Comparison of ENCODE assay signal across 8 mouse cellular contexts in genomic region chr2:75660255-75660948, GRCm38 (mm10). TPM values are rescaled to one million over a fixed set of nuclear protein-coding genes. Genes with fewer than 3 reads are reported as not detected.
A peak's percentile ranks its signal among the peaks of the same experiment; 100 is the strongest.
DNase-seq lines count a peak whose midpoint lies in the region; ATAC-seq and TF ChIP-seq lines count a peak whose summit lies in the region.

No protein-coding gene starts in this region.

- TF ChIP-seq POLR2A in thymus, adult 2 months (IDR thresholded peaks at IDR 0.05; ENCODE audit: control insufficient read depth, extremely low read depth, insufficient read depth, low read length, poor library complexity) = no peak

- peak; percentile 39 for DNase-seq in embryo, embryonic 10.5 days (ENCODE audit: low spot score)
- DNase-seq in embryo, embryonic 11 days = no peak
- DNase-seq in thymus, adult 2 months = no peak
- no peak for DNase-seq in thymus, adult 18-20 months
- no peak for DNase-seq in liver, embryonic 11.5 days (ENCODE audit: low spot score)
- DNase-seq in adrenal gland, postnatal 36 days = no peak
- DNase-seq in left cerebral cortex, postnatal 25 days (ENCODE audit: low spot score in 2 of 2) = no peak

- no peak for TF ChIP-seq CTCF in thymus, adult 2 months (IDR thresholded peaks at IDR 0.05; ENCODE audit: borderline replicate concordance, control insufficient read depth, extremely low read depth, insufficient read depth, low read length, poor library complexity)

- H3K4me2 ChIP-seq in liver, embryonic 11.5 days = peak overlapping the region; percentile 81

- WGBS in thymus, adult 2 months = 2% methylated on average over 15 of the region's 15 CpGs
- WGBS in liver, embryonic 11.5 days = 3% methylated on average over 15 of the region's 15 CpGs

- peaks cover 11% of the 10 kb centered on the region for H3K4me1 ChIP-seq in thymus, adult 2 months (replicated peaks; ENCODE audit: control insufficient read depth, insufficient read depth, low read length)
- peaks cover 15% of the 10 kb centered on the region for H3K4me1 ChIP-seq in liver, embryonic 11.5 days (replicated peaks; ENCODE audit: control insufficient read depth, insufficient read depth, low read length)

- H3K9ac ChIP-seq in liver, embryonic 11.5 days (ENCODE audit: low read depth, low read length) = peak overlapping the region; percentile 100

- no peaks in the 10 kb centered on the region for H3K9me3 ChIP-seq in liver, embryonic 11.5 days (ENCODE audit: control insufficient read depth, low read length)

- no peak overlapping the region for H3K27ac ChIP-seq in thymus, adult 2 months (ENCODE audit: control insufficient read depth, insufficient read depth, low read length)
- H3K27ac ChIP-seq in liver, embryonic 11.5 days (ENCODE audit: low read depth, low read length) = peak overlapping the region; percentile 99

- intact Hi-C loops in left cerebral cortex, postnatal 25 days (cut with DNase I) = no loop called here

- peak overlapping the region; percentile 14; the same call in 1 of the 2 replicates for H3K4me3 ChIP-seq in thymus, adult 2 months (ENCODE audit: control insufficient read depth, insufficient read depth, low read length)
- H3K4me3 ChIP-seq in liver, embryonic 11.5 days (ENCODE audit: low read depth, low read length) = peak overlapping the region; percentile 96

- no peaks in the 10 kb centered on the region for H3K27me3 ChIP-seq in thymus, adult 2 months (ENCODE audit: control insufficient read depth, insufficient read depth, low read length)
- no peaks in the 10 kb centered on the region for H3K27me3 ChIP-seq in liver, embryonic 11.5 days (replicated peaks; ENCODE audit: control insufficient read depth, insufficient read depth, low read length)

- peaks cover 37% of the 10 kb centered on the region for H3K36me3 ChIP-seq in thymus, adult 2 months (ENCODE audit: control insufficient read depth, insufficient read depth, low read length)
- H3K36me3 ChIP-seq in liver, embryonic 11.5 days (ENCODE audit: control insufficient read depth, insufficient read depth, low read length) = peaks cover 29% of the 10 kb centered on the region

- ATAC-seq in liver, embryonic 11.5 days (replicated peaks; ENCODE audit: low FRiP score) = no peak
- ATAC-seq in erythroid progenitor cell, adult 5-6 weeks (replicated peaks; ENCODE audit: low FRiP score, poor library complexity, severe bottlenecking) = no peak

RNA-seq across cellular contexts. Expression of gene Hnrnpa3, which starts 1.3 kb away (rescaled TPM):
- 45.4 and 47.2 TPM in 2 replicates for polyA plus RNA-seq in thymus, adult 2 months (2012; rRNA removed)
- polyA plus RNA-seq in liver, embryonic 11.5 days (2014; fragmentation: Nextera tagmentation; extraction: Ambion mirVana) = 222 and 234 TPM in 2 replicates
- total RNA-seq in erythroid progenitor cell, adult 5-6 weeks (2015; ENCODE audit: low replicate concordance) = 321 and 355 TPM in 2 replicates
- 329 and 477 TPM in 2 replicates for total RNA-seq in erythroid progenitor cell, adult 5-6 weeks (2017; ENCODE audit: low replicate concordance)
- total RNA-seq in adrenal gland, postnatal 36 days (2021) = 100 to 1,000 TPM; 389 to 435 TPM
- 100 to 1,000 TPM; 279 to 295 TPM for total RNA-seq in left cerebral cortex, postnatal 25 days (2021)

RNA-seq across cellular contexts. Expression of gene Nfe2l2, which starts 44.0 kb away (rescaled TPM):
- polyA plus RNA-seq in thymus, adult 2 months (2012; rRNA removed) = 38.4 and 42.2 TPM in 2 replicates
- 69.6 and 77.5 TPM in 2 replicates for polyA plus RNA-seq in liver, embryonic 11.5 days (2014; fragmentation: Nextera tagmentation; extraction: Ambion mirVana)
- 83.6 and 99.3 TPM in 2 replicates for total RNA-seq in erythroid progenitor cell, adult 5-6 weeks (2015; ENCODE audit: low replicate concordance)
- 63.1 and 65.1 TPM in 2 replicates for total RNA-seq in erythroid progenitor cell, adult 5-6 weeks (2017; ENCODE audit: low replicate concordance)
- total RNA-seq in adrenal gland, postnatal 36 days (2021) = 100 to 1,000 TPM; 120 to 130 TPM
- total RNA-seq in left cerebral cortex, postnatal 25 days (2021) = 10 to 100 TPM; 11.5 to 12.1 TPM

Comparison
In these comparisons a context has a peak if more than half of its experiments do, and no peak if none do; other contexts are left out.
1. RNA of gene Nfe2l2, which starts 44.0 kb away (total RNA-seq): 120 to 130 TPM in adrenal gland, postnatal 36 days and 63.1 to 99.3 TPM in erythroid progenitor cell, adult 5-6 weeks; 11.5 to 12.1 TPM in left cerebral cortex, postnatal 25 days; every median in the first group is over 4 times any median in the second.